Mouse (Mus musculus): ENCODE measurements around the gene Tlr2. TPM values are rescaled to one million over a fixed set of nuclear protein-coding genes. Genes with fewer than 3 reads are reported as not detected.
A peak's percentile ranks its signal among the peaks of the same experiment; 100 is the strongest.
"Not testable (repeated sequence)": the region's sequence is repeated elsewhere in the genome, so short reads cannot be mapped to it uniquely, and the experiment has no call there.

Tlr2 gene
- polyA plus RNA-seq, 1 experiment, result 4.6 TPM

DNA sequence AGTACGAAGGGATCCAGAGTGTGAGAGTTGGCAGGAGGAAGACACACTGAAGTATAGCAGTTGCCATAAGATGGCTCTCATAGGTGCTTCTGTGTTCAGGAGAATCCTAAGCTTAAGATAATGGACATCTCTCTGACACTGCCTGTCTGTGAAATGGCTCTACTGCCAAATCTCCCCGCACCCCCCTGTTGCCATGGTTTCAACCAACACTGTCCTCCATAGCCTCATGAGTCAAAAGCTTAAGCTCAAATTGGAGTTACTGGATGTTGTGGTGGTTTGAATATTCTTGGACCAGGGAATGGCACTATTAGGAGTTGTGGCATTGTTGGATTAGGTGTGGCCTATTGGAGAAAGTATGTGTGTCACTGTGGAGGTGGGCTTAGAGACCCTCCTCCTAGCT lies 28.2 kb upstream of the Tlr2 start:
- WGBS, result 95% methylated on average over 2 of the region's 2 CpGs
- Histone ChIP-seq H3K4me1 (ENCODE audit: control insufficient read depth, insufficient read depth, low read length) (no peaks in the 10 kb centered on the region; the same call in 1 of the 2 replicates), H3K4me3 (replicated peaks; ENCODE audit: control insufficient read depth, low read depth, low read length) (no peak overlapping the region), H3K27ac (ENCODE audit: control insufficient read depth, insufficient read depth, low read depth, low read length, poor library complexity) (no peak overlapping the region)
- TF ChIP-seq POLR2A (IDR thresholded peaks at IDR 0.05; ENCODE audit: borderline replicate concordance, control insufficient read depth, low read depth, low read length) (no peak), CTCF (IDR thresholded peaks at IDR 0.05; ENCODE audit: control insufficient read depth, insufficient read depth, low read length) (no peak)

DNA sequence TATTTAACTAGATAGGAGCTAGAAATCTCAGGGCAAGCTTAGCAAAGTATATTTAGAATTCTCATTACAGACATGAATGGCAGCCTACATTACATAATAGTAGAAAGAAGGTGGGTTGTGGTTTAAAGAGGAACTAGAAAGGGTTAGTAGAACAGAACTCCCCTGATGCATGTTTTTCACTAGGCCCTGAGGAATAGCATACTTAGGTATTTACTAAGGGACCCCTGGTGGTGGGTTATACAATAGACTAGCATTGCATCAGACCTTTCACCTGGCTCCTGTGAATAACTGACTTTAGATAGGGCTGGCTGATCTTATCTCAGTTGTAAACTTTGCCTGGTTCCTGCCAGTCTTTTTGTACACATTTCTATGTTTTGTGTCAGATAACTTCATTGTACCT lies 25.5 kb upstream of the Tlr2 start:
- not testable (repeated sequence) for H3K4me1 ChIP-seq (ENCODE audit: control insufficient read depth, insufficient read depth, low read length); H3K4me3 ChIP-seq (replicated peaks; ENCODE audit: control insufficient read depth, low read depth, low read length); H3K27ac ChIP-seq (ENCODE audit: control insufficient read depth, insufficient read depth, low read depth, low read length, poor library complexity)

DNA sequence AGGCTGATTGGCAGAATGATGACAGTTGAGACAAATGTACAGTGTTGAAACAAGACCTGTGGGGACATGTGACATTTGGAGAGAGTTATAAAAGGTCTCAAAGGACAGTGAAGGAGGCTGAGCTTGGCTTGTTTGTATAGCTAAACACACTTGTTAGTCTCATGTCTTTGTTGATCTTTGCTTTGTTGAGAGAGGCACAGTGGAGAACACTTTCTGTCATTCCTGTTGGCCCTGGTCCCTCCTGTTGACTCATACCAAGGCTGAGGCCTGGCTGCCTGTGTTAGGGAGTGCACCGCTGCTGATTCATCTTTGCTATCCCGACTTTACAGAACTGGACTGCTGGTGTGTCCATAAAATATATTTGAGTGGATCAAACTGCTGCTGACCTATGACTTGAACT lies 23.6 kb upstream of the Tlr2 start:
- no peak overlapping the region for H3K4me3 ChIP-seq (replicated peaks; ENCODE audit: control insufficient read depth, low read depth, low read length)
- 71% methylated on average over 2 of the region's 2 CpGs for WGBS
- TF ChIP-seq POLR2A (IDR thresholded peaks at IDR 0.05; ENCODE audit: borderline replicate concordance, control insufficient read depth, low read depth, low read length) (no peak), CTCF (IDR thresholded peaks at IDR 0.05; ENCODE audit: control insufficient read depth, insufficient read depth, low read length) (no peak)
- H3K4me1 ChIP-seq (ENCODE audit: control insufficient read depth, insufficient read depth, low read length), result peaks cover under 1% of the 10 kb centered on the region; the same call in 1 of the 2 replicates
- no peak overlapping the region for H3K27ac ChIP-seq (ENCODE audit: control insufficient read depth, insufficient read depth, low read depth, low read length, poor library complexity)

DNA sequence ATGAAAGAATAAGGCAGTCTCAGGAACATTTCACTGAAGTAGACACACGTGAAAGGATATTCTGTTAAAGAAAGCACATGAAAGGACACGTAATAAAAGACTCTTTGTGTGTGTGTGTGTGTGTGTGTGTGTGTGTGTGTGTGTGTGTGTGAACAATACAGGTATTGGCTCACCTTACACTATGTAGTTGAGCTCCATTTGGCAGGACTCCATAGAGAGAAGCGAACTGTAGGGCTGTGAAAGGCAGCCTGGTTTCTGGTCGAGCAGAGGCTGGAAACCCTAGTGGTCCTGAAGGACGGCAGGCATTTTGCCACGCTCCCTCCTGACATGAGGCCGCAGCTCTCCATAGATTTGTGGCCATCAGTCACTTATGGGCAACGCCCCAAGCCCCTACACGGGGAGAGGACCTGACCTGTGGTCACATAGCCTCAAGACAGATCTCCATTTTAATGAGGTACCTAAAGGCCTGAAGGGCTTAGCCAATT lies 22.5 kb upstream of the Tlr2 start:
- WGBS, result 82% methylated on average over 9 of the region's 9 CpGs
- H3K27ac ChIP-seq (ENCODE audit: control insufficient read depth, insufficient read depth, low read depth, low read length, poor library complexity), result no peak overlapping the region

DNA sequence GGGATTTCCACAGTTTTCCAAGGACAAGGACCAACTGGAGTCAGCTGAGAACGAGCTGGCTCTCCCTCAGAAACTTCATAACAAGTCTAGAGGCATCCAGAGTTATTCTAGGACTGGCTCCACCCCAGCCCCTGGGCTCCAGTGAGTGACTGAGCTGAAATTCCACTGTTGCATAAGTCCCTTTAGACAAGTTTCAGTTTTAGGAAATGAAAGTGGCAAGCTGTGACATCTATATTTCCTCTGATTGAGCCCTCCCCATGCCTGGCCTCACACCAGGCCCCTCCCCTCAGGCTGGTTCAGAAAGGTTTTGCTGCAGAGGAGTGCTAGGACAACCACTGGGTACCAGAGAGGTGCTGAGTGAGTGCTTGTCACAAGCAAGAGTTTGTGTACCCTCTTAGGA lies 21.4 kb upstream of the Tlr2 start:
- TF ChIP-seq POLR2A (IDR thresholded peaks at IDR 0.05; ENCODE audit: borderline replicate concordance, control insufficient read depth, low read depth, low read length) (no peak), CTCF (IDR thresholded peaks at IDR 0.05; ENCODE audit: control insufficient read depth, insufficient read depth, low read length) (no peak)
- Histone ChIP-seq H3K27ac (ENCODE audit: control insufficient read depth, insufficient read depth, low read depth, low read length, poor library complexity) (peak overlapping the region; percentile 89), H3K4me3 (replicated peaks; ENCODE audit: control insufficient read depth, low read depth, low read length) (no peak overlapping the region), H3K4me1 (ENCODE audit: control insufficient read depth, insufficient read depth, low read length) (peaks cover 1% of the 10 kb centered on the region; the same call in 1 of the 2 replicates)
- 0% methylated on average over 1 of the region's 1 CpGs for WGBS

More for the DNA sequence above, 22.5 kb upstream of the Tlr2 start:
- H3K4me1 ChIP-seq (ENCODE audit: control insufficient read depth, insufficient read depth, low read length), result peaks cover 1% of the 10 kb centered on the region; the same call in 1 of the 2 replicates
- TF ChIP-seq POLR2A (IDR thresholded peaks at IDR 0.05; ENCODE audit: borderline replicate concordance, control insufficient read depth, low read depth, low read length), result no peak
- no peak for TF ChIP-seq CTCF (IDR thresholded peaks at IDR 0.05; ENCODE audit: control insufficient read depth, insufficient read depth, low read length)
- H3K4me3 ChIP-seq (replicated peaks; ENCODE audit: control insufficient read depth, low read depth, low read length), result no peak overlapping the region

DNA sequence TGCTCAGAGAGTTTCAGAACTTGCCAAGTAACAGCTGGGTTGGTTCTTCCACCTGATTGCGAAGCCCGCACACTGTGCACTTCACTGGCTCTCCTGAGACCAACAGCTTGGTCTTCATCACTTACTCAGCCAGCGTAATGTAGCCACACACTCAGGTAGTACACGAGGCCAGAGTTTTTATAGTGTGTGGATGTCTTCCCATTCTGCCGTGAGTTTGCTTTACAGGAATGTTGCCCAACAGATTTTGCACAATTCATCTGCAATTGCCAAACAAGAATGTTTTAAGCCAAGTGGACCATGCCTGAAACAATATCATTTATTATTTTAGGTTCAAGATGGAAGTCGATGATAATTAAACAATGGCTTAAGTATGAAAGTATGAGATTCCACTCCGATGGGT lies 18.0 kb upstream of the Tlr2 start:
- 54% methylated on average over 7 of the region's 7 CpGs for WGBS
- no peak for TF ChIP-seq POLR2A (IDR thresholded peaks at IDR 0.05; ENCODE audit: borderline replicate concordance, control insufficient read depth, low read depth, low read length)
- no peak for TF ChIP-seq CTCF (IDR thresholded peaks at IDR 0.05; ENCODE audit: control insufficient read depth, insufficient read depth, low read length)
- peaks cover 1% of the 10 kb centered on the region; the same call in 1 of the 2 replicates for H3K4me1 ChIP-seq (ENCODE audit: control insufficient read depth, insufficient read depth, low read length)
- H3K27ac ChIP-seq (ENCODE audit: control insufficient read depth, insufficient read depth, low read depth, low read length, poor library complexity), result peak overlapping the region; percentile 83
- H3K4me3 ChIP-seq (replicated peaks; ENCODE audit: control insufficient read depth, low read depth, low read length), result no peak overlapping the region

DNA sequence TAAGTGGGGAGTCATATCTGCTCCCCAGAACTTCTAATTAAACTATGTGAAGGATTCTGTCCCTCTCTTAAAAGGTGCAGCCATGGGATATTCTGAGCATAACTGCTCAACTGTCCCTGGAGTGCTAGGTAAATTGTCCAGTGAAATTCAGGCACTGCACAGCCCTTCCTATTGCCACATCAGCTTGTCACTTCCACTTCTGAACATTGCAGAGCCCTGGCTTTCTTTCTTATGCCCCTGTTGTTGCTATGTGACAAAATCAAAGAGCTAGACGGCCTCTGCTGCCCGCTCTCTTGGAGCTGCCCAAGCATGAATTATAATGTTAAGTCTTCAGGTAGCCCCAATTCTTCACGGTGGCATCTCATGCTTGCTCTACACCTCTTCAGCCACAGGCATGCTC lies 17.5 kb upstream of the Tlr2 start:
- WGBS, result 49% methylated on average over 3 of the region's 3 CpGs
- peak overlapping the region; percentile 83 for H3K27ac ChIP-seq (ENCODE audit: control insufficient read depth, insufficient read depth, low read depth, low read length, poor library complexity)
- TF ChIP-seq CTCF (IDR thresholded peaks at IDR 0.05; ENCODE audit: control insufficient read depth, insufficient read depth, low read length) (no peak), POLR2A (IDR thresholded peaks at IDR 0.05; ENCODE audit: borderline replicate concordance, control insufficient read depth, low read depth, low read length) (no peak)
- H3K4me1 ChIP-seq (ENCODE audit: control insufficient read depth, insufficient read depth, low read length), result peaks cover 1% of the 10 kb centered on the region; the same call in 1 of the 2 replicates
- H3K4me3 ChIP-seq (replicated peaks; ENCODE audit: control insufficient read depth, low read depth, low read length), result no peak overlapping the region

DNA sequence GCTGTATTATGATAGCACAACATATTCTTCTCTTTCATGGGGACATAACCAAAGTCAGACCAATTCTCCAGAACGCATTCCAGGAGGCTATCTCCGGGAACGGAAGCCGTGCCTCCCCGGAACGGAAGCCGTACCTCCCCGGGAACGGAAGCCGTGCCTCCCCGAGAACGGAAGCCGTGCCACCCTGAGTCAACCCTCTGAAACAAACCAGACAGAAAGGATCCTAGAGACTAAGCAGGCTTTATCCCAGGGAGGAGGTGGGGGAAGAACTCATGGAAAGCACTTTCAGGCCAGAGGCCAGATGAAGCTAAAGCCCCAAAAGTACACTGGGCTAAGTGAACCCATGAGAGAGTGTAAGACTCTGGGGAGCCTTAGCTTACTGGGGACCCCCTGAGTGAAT lies 16.1 kb upstream of the Tlr2 start:
- Histone ChIP-seq H3K4me3 (replicated peaks; ENCODE audit: control insufficient read depth, low read depth, low read length) (no peak overlapping the region), H3K4me1 (ENCODE audit: control insufficient read depth, insufficient read depth, low read length) (peaks cover 1% of the 10 kb centered on the region; the same call in 1 of the 2 replicates), H3K27ac (ENCODE audit: control insufficient read depth, insufficient read depth, low read depth, low read length, poor library complexity) (no peak overlapping the region)
- 89% methylated on average over 13 of the region's 13 CpGs for WGBS
- TF ChIP-seq POLR2A (IDR thresholded peaks at IDR 0.05; ENCODE audit: borderline replicate concordance, control insufficient read depth, low read depth, low read length) (no peak), CTCF (IDR thresholded peaks at IDR 0.05; ENCODE audit: control insufficient read depth, insufficient read depth, low read length) (no peak)

DNA sequence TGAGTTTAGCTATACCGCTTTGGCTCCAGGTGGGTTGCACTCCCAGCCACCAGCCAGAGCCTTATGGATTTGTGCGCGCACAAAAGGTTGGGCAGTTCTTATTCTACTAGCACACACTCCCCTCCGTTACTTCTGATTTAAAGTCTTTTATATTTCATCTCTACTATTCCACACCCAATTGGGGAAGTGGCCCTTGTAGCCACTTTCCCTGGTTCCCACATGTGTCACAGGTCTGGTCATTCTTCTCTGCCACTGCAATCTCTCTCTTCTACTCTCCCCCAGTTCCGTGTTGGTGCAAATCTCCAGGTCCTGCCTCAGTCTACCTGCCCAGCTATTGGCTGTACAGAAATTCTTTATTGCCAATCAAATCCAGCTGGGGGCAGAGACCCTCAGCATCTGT lies 14.1 kb upstream of the Tlr2 start:
- Histone ChIP-seq H3K4me1 (ENCODE audit: control insufficient read depth, insufficient read depth, low read length) (peaks cover 1% of the 10 kb centered on the region; the same call in 1 of the 2 replicates), H3K4me3 (replicated peaks; ENCODE audit: control insufficient read depth, low read depth, low read length) (no peak overlapping the region), H3K27ac (ENCODE audit: control insufficient read depth, insufficient read depth, low read depth, low read length, poor library complexity) (no peak overlapping the region)
- TF ChIP-seq CTCF (IDR thresholded peaks at IDR 0.05; ENCODE audit: control insufficient read depth, insufficient read depth, low read length) (no peak), POLR2A (IDR thresholded peaks at IDR 0.05; ENCODE audit: borderline replicate concordance, control insufficient read depth, low read depth, low read length) (no peak)
- WGBS, result 68% methylated on average over 5 of the region's 5 CpGs

Measured in bone marrow, adult 2 months (tissue).